Mouse (Mus musculus) liver, embryonic 11.5 days (tissue): Measurements from ENCODE around the gene Arhgdia. TPM values are rescaled to one million over a fixed set of nuclear protein-coding genes. Genes with fewer than 3 reads are reported as not detected.
A peak's percentile ranks its signal among the peaks of the same experiment; 100 is the strongest.

Experiments
- ATAC-seq: fragments of 200-750 bp; cut with Nextera tagmentation; replicated peaks from 2 replicates; pipeline ENCODE4 v1.8.0; 2017; ENCODE audit warnings: moderate number of reproducible peaks, mild to moderate bottlenecking, moderate TSS enrichment, moderate library complexity; ENCODE audit not compliant: low FRiP score
- DNase-seq: peaks from one replicate; pipeline ENCODE4 v3.0.0-alpha.2; 2017; ENCODE audit warnings: low spot score
- H3K27ac ChIP-seq: fragments of 300-500 bp; sonication (generic); 2 replicates; pipeline ENCODE4 v1.5.1; 2014; ENCODE audit warnings: mild to moderate bottlenecking, low read depth, low read length, control low read depth
- H3K27me3 ChIP-seq: fragments of 300-500 bp; sonication (generic); replicated peaks from 2 replicates; pipeline ENCODE4 v1.6.1; 2014; ENCODE audit warnings: low read length, mixed read lengths; ENCODE audit not compliant: control insufficient read depth, insufficient read depth
- H3K36me3 ChIP-seq: fragments of 300-500 bp; sonication (generic); 2 replicates; pipeline ENCODE4 v1.6.1; 2014; ENCODE audit warnings: mild to moderate bottlenecking, low read length, moderate library complexity, mixed read lengths; ENCODE audit not compliant: control insufficient read depth, insufficient read depth
- H3K4me1 ChIP-seq: fragments of 300-500 bp; sonication (generic); replicated peaks from 2 replicates; pipeline ENCODE4 v1.6.1; 2014; ENCODE audit warnings: low read length, mixed read lengths; ENCODE audit not compliant: control insufficient read depth, insufficient read depth
- H3K4me2 ChIP-seq: fragments of 300-500 bp; sonication (generic); 2 replicates; pipeline ENCODE4 v1.6.1; 2014; ENCODE audit warnings: mild to moderate bottlenecking, control low read depth, moderate library complexity
- H3K4me3 ChIP-seq: fragments of 300-500 bp; sonication (generic); 2 replicates; pipeline ENCODE4 v1.5.1; 2014; ENCODE audit warnings: low read depth, low read length, control low read depth
- H3K9ac ChIP-seq: fragments of 300-500 bp; sonication (generic); 2 replicates; pipeline ENCODE4 v1.6.1; 2014; ENCODE audit warnings: low read depth, low read length, control low read depth
- H3K9me3 ChIP-seq: fragments of 300-500 bp; sonication (generic); 2 replicates; pipeline ENCODE4 v1.6.1; 2016; ENCODE audit warnings: low read length, inconsistent platforms, mixed read lengths; ENCODE audit not compliant: control insufficient read depth
- WGBS: fragments of 180-500 bp; shearing (Covaris S2); extraction: QIAGEN DNeasy Blood & Tissue Kit; methylation state at CpG from one replicate; pipeline ENCODE4 v1.1.7; 2014; 5-methylcytosine and 5-hydroxymethylcytosine counted together
- polyA plus RNA-seq: library from polyadenylated mRNA; unstranded; fragments of >200 nt; fragmentation: Nextera tagmentation; extraction: Ambion mirVana; gene quantifications from 2 replicates; pipeline ENCODE4 v1.2.1, GENCODE M21; 2014

Gene Arhgdia
- polyA plus RNA-seq, 1 experiment from 2014 or later: 561 TPM

DNA sequence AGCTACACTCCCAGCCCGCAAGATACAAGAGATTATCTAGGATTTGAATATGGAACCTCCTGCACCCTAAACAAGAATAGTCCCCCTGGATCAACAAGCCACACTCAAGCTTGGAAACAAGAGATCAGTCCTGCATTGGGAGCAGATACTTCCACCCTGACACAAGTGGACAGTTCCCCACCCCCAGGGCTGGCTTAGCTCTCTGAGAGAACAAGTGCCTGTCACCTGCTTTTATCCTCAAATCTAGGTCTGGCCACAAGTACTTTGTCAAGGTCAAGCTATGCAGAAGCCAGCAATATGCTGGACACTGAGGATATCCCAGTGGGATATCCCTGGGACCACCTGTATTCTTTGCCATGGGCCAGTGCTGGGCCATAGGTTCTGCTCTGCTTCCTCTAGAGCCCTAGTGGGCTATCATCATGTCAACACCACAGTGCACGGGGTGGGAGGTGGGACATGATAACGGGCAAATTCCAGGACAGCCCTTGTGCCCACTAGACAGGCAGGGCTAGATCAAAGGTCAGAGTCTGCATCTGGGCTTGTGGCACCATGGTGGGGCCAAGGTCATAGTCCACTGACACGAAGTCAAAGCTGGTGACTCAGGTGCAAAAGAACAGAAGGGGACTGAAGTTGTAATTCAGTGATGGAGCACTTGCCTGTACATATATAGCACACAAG lies 35.3 kb upstream of the Arhgdia start:
- Histone ChIP-seq H3K9me3 (no peaks in the 10 kb centered on the region), H3K9ac (peak overlapping the region; percentile 86), H3K27ac (peak overlapping the region; percentile 82), H3K4me3 (peak overlapping the region; percentile 74), H3K4me2 (peak overlapping the region; percentile 88), H3K36me3 (peaks cover 50% of the 10 kb centered on the region), H3K4me1 (peaks cover 23% of the 10 kb centered on the region), H3K27me3 (no peaks in the 10 kb centered on the region)
- ATAC-seq: peak; percentile 9; the same call in 1 of the 2 replicates
- no peak for DNase-seq
- 35% methylated on average over 4 of the region's 4 CpGs for WGBS

DNA sequence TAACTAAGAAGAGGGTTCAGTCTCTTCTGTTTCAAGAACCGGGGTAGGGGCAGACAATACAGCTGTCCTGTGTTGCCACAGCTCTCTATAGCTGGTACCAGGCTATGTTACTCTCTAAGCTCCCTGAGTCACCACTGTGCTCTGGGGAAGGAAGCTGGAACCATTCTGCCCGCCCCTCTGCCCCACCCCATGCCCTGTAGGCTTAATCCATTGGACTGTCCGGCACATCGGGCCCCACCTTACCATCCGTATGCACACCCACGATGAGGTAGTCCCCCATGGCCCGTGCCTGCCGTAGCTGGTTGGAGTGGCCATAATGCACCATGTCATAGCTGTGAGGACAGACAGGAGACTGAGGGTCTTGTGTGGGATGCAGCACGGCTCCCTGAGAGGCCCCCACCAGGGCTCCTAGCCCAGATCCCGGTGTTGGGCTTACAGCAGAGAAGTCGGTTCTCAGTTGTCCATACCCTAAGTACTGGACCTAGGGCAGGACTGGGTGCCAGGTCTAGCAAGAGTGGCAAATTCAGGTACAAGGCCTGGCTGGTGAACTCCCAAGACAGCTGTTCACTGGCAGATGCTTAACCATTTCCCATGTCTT lies 34.3 kb upstream of the Arhgdia start:
- 0 out of 2 replicates have a peak overlapping the region, but pooled peaks have one; percentile 4 for H3K4me3 ChIP-seq
- H3K4me2 ChIP-seq: peak overlapping the region; percentile 88
- H3K27me3 ChIP-seq: no peaks in the 10 kb centered on the region
- WGBS: 91% methylated on average over 11 of the region's 11 CpGs
- peaks cover 23% of the 10 kb centered on the region for H3K4me1 ChIP-seq
- H3K9ac ChIP-seq: no peak overlapping the region; the same call in 1 of the 2 replicates
- ATAC-seq: no peak
- H3K9me3 ChIP-seq: no peaks in the 10 kb centered on the region
- no peak overlapping the region for H3K27ac ChIP-seq
- DNase-seq: no peak
- H3K36me3 ChIP-seq: peaks cover 53% of the 10 kb centered on the region

DNA sequence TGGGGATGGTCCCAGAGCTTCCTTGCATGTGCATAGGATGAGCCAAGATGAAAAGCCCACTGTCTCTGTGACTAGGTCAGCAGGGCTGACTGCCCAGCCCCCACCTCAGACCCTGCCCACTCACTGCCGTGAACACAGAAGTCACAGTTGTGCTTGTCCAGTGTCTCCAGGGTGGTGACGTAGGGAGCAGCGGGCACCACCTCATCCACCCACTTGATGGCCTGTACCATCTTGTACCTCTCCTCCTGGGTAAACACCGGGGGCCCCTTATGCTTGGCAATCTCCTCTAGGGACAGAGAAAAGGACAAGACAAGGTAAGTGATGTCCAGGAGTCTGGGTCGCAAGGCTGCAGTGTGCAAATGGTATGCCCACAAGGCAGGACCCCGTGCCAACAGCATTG lies 33.7 kb upstream of the Arhgdia start:
- DNase-seq (no peak), ATAC-seq (no peak)
- H3K36me3 ChIP-seq: peaks cover 51% of the 10 kb centered on the region
- H3K4me2 ChIP-seq: no peak overlapping the region
- no peak overlapping the region for H3K9ac ChIP-seq
- 89% methylated on average over 6 of the region's 6 CpGs for WGBS
- H3K27me3 ChIP-seq: no peaks in the 10 kb centered on the region
- H3K27ac ChIP-seq: no peak overlapping the region
- no peaks in the 10 kb centered on the region for H3K9me3 ChIP-seq
- H3K4me3 ChIP-seq: no peak overlapping the region
- peaks cover 23% of the 10 kb centered on the region for H3K4me1 ChIP-seq

DNA sequence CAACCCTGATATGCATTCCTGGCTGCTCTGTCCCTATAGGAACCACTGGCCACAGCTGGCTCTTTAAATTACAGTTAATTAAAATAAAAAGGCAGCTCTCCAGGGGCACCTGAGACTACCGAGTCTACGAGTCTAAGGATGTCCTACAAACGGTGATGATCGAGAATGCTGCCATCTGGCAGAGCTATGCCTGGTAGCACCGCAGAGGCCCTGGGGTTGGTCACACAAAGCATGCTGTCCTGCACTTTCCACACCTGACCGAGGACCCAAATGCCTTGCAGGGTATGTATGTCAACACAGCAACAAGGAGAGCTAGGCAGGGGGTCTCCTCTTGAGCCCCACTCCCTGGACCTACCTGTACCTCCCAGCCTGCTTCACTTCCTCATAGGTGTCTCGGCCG lies 32.6 kb upstream of the Arhgdia start:
- H3K27me3 ChIP-seq: no peaks in the 10 kb centered on the region
- 86% methylated on average over 8 of the region's 8 CpGs for WGBS
- peaks cover 44% of the 10 kb centered on the region for H3K36me3 ChIP-seq
- H3K4me3 ChIP-seq: no peak overlapping the region
- DNase-seq (no peak), ATAC-seq (no peak)
- H3K4me1 ChIP-seq: peaks cover 31% of the 10 kb centered on the region
- no peak overlapping the region for H3K4me2 ChIP-seq
- no peak overlapping the region for H3K27ac ChIP-seq
- no peak overlapping the region for H3K9ac ChIP-seq
- H3K9me3 ChIP-seq: no peaks in the 10 kb centered on the region

DNA sequence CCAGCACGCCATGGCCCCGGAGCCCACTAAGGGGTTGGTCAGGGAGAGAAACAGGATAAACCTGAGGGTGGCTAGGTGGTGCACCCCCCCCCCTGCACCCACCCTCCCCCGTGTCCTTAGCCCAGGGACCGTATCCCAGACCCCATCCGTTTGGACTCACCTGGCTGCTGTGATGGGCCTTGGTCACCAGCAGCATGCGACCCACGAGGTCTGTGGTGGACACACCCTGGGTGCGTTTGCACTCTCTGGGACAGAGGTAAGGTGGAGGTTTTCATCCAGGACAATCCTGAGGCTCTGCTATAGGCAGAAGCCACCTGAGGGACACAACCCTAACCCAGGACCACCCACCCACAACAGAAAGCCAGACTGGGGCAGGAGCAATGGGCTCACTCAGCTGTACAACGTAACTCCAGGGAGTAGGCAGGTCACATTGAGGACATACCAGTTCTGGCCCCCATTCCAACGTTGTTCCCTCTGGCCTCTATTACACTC lies 32.1 kb upstream of the Arhgdia start:
- Histone ChIP-seq H3K27me3 (peaks cover 2% of the 10 kb centered on the region; the same call in 1 of the 2 replicates), H3K4me2 (no peak overlapping the region), H3K4me3 (no peak overlapping the region), H3K4me1 (peaks cover 33% of the 10 kb centered on the region), H3K27ac (no peak overlapping the region), H3K9me3 (no peaks in the 10 kb centered on the region), H3K9ac (no peak overlapping the region), H3K36me3 (peaks cover 39% of the 10 kb centered on the region)
- 83% methylated on average over 10 of the region's 10 CpGs for WGBS
- ATAC-seq (no peak), DNase-seq (no peak)

DNA sequence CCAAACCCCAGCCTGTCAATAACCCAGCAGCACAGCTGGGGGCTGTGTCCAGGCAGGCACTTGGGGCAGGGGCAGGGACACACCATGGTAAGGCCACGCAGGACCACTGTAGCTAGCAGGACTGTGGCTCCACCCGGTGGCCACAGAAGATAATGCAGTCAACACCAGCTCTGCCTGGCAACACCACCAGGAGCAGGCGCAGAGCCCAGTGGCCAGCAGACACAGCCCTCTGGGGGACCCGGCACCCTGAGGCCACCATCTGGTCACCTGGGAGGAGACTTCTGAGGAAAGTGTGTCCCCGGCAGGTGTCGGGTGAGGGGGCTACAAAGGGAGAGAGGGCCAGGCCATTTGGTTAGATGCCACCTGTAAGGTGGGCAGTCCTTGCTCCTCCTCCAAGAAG lies 31.3 kb upstream of the Arhgdia start:
- peaks cover 33% of the 10 kb centered on the region for H3K4me1 ChIP-seq

DNA sequence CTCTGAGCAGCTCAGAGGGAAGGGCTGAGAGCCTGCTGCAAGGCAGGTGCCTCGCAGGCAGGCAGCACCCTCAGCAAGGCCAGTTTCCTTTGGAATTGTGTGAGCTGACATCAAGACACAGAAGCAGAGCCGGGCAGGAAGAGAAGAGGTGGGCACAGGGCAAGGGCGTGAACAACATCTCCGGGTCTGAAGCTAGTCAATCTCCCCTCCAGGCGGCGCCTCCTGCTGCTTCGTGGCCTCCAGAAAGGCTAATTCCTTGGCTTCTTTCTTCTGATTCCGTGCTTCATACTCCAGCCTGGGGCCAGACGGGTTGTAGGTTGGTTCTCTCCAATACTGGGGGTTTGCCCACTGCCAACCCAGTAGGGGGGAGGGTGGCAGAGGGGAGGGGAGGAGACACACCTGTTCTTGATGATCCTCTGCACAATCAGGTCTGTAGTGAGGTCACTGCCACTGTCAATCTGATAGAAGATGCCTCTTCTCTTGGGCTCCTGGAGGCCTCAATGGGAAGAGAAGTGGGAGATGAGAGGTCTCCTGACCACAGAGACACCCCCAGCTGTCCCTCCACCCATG lies 29.1 kb upstream of the Arhgdia start:
- Histone ChIP-seq H3K27me3 (peaks cover 4% of the 10 kb centered on the region; the same call in 1 of the 2 replicates), H3K4me2 (no peak overlapping the region), H3K9me3 (no peaks in the 10 kb centered on the region), H3K4me1 (peaks cover 18% of the 10 kb centered on the region), H3K27ac (no peak overlapping the region), H3K9ac (no peak overlapping the region), H3K36me3 (peaks cover 36% of the 10 kb centered on the region), H3K4me3 (no peak overlapping the region)
- 87% methylated on average over 9 of the region's 9 CpGs for WGBS
- no peak for DNase-seq
- ATAC-seq: no peak

More for the DNA sequence above, 31.3 kb upstream of the Arhgdia start:
- H3K9ac ChIP-seq: no peak overlapping the region
- peaks cover 4% of the 10 kb centered on the region; the same call in 1 of the 2 replicates for H3K27me3 ChIP-seq
- H3K4me3 ChIP-seq: no peak overlapping the region
- peaks cover 35% of the 10 kb centered on the region for H3K36me3 ChIP-seq
- no peak overlapping the region for H3K27ac ChIP-seq
- ATAC-seq (no peak), DNase-seq (peak; percentile 69)
- no peak overlapping the region; the same call in 1 of the 2 replicates for H3K4me2 ChIP-seq
- H3K9me3 ChIP-seq: no peaks in the 10 kb centered on the region
- 38% methylated on average over 6 of the region's 6 CpGs for WGBS

DNA sequence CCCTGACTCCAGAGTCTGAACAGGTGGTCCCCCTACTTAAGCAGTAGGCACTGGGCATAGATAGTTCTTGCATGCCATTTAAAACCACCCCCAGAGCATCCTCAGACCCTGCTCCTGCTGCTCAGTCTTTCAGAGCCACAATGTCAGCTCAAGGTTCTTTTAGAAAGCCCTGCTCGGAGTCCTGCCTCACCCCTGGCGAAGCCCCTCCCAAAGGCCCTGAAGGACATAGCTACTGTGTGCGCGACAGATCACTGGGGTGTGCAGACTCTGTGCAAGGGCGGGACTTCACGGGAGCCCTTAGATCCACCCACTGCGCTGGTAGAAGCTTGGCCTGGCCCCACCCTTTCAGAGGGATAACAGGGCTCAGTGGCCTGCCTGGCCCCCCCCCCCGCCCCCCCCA lies 27.8 kb upstream of the Arhgdia start:
- WGBS: 32% methylated on average over 8 of the region's 8 CpGs
- peaks cover 18% of the 10 kb centered on the region for H3K4me1 ChIP-seq
- peaks cover 30% of the 10 kb centered on the region for H3K36me3 ChIP-seq
- 0 out of 2 replicates have a peak overlapping the region, but pooled peaks have one; percentile 40 for H3K4me3 ChIP-seq
- no peak for DNase-seq
- H3K4me2 ChIP-seq: peak overlapping the region; percentile 66
- H3K27ac ChIP-seq: peak overlapping the region; percentile 36; the same call in 1 of the 2 replicates
- ATAC-seq: peak; percentile 76
- peaks cover 4% of the 10 kb centered on the region; the same call in 1 of the 2 replicates for H3K27me3 ChIP-seq
- no peaks in the 10 kb centered on the region for H3K9me3 ChIP-seq
- H3K9ac ChIP-seq: peak overlapping the region; percentile 42; the same call in 1 of the 2 replicates
